Mouse (Mus musculus) lung, embryonic 15.5 days (tissue): ENCODE results near the gene Fsd1l. TPM values are rescaled to one million over a fixed set of nuclear protein-coding genes. Genes with fewer than 3 reads are reported as not detected.

ENCODE experiments used
- polyA plus RNA-seq: library from polyadenylated mRNA; unstranded; fragments of >200 nt; fragmentation: Nextera tagmentation; extraction: Ambion mirVana; gene quantifications from 2 replicates; pipeline ENCODE4 v1.2.1, GENCODE M21; 2015

The Fsd1l gene
- polyA plus RNA-seq, 1 experiment from 2014 or later, result 9.1 TPM

Other genes with a start within 250 kb of the Fsd1l start
- gene Slc44a1, start 191.1 kb upstream of the Fsd1l start, polyA plus RNA-seq, result 39.1 and 40.9 TPM in 2 replicates
- 17.0 and 17.5 TPM in 2 replicates for gene Fktn, start 82.5 kb downstream of the Fsd1l start, polyA plus RNA-seq
- gene Tal2, start 148.2 kb downstream of the Fsd1l start, polyA plus RNA-seq, result 0.31 TPM in 2 replicates
- gene Tmem38b, start 194.6 kb downstream of the Fsd1l start, polyA plus RNA-seq, result 12.2 and 12.3 TPM in 2 replicates